ENCODE assay signal across 10 mouse cellular contexts in genomic region chr5:150302123-150302522, GRCm38 (mm10).
"Had no signal": no experiment of that assay in that cellular context is flagged by ENCODE, and none has a peak within 500 bp of the region (broad histone marks: within the 10 kb centered on the region; RNA-seq: fewer than 3 reads in every experiment).

No protein-coding gene starts in this region.

- H3K9me3 ChIP-seq: limb, embryonic 10.5 days; liver, embryonic 15.5 days; midbrain, embryonic 13.5 days had no signal

- H3K27me3 ChIP-seq: liver, embryonic 15.5 days; midbrain, embryonic 13.5 days had no signal

- H3K4me3 ChIP-seq: limb, embryonic 10.5 days; liver, embryonic 15.5 days; midbrain, embryonic 13.5 days had no signal

- H3K27ac ChIP-seq: limb, embryonic 10.5 days; liver, embryonic 15.5 days; midbrain, embryonic 13.5 days had no signal

- H3K4me2 ChIP-seq: liver, embryonic 11.5 days; liver, embryonic 15.5 days; midbrain, embryonic 13.5 days had no signal

- H3K4me1 ChIP-seq: limb, embryonic 10.5 days; liver, embryonic 15.5 days; midbrain, embryonic 13.5 days had no signal

- ATAC-seq: lung, postnatal 0 days; midbrain, embryonic 13.5 days had no signal

- H3K36me3 ChIP-seq: limb, embryonic 10.5 days; liver, embryonic 15.5 days; midbrain, embryonic 13.5 days had no signal

- H3K9ac ChIP-seq: liver, embryonic 15.5 days; midbrain, embryonic 13.5 days had no signal

- DNase-seq: kidney, postnatal 10 days; lung, adult 2 months; lung, postnatal 36 days; right cerebral cortex, postnatal 14 days; thymus, postnatal 4 days had no signal
